Mouse (Mus musculus) stomach, embryonic 15.5 days (tissue): ENCODE data around the gene Akr1d1. TPM values are rescaled to one million over a fixed set of nuclear protein-coding genes. Genes with fewer than 3 reads are reported as not detected.

Experiments used
- ATAC-seq: fragments of 200-750 bp; cut with Nextera tagmentation; 2 replicates; pipeline ENCODE4 v1.8.0; 2017; ENCODE audit warnings: low read depth, moderate number of reproducible peaks, moderate TSS enrichment; ENCODE audit not compliant: insufficient read depth, low FRiP score
- H3K27ac ChIP-seq: fragments of 300-500 bp; sonication (generic); 2 replicates; pipeline ENCODE4 v1.5.1; 2015; ENCODE audit warnings: mild to moderate bottlenecking, inconsistent platforms
- H3K27me3 ChIP-seq: fragments of 300-500 bp; sonication (generic); replicated peaks from 2 replicates; pipeline ENCODE4 v1.6.1; 2015; ENCODE audit warnings: inconsistent platforms
- H3K36me3 ChIP-seq: fragments of 300-500 bp; sonication (generic); 2 replicates; pipeline ENCODE4 v1.6.1; 2015; ENCODE audit warnings: inconsistent platforms
- H3K4me1 ChIP-seq: fragments of 300-500 bp; sonication (generic); 2 replicates; pipeline ENCODE4 v1.6.1; 2015; ENCODE audit warnings: inconsistent platforms
- H3K4me2 ChIP-seq: fragments of 300-500 bp; sonication (generic); 2 replicates; pipeline ENCODE4 v1.6.1; 2015; ENCODE audit warnings: mild to moderate bottlenecking, inconsistent platforms
- H3K4me3 ChIP-seq: fragments of 300-500 bp; sonication (generic); replicated peaks from 2 replicates; pipeline ENCODE4 v1.5.1; 2015; ENCODE audit warnings: inconsistent platforms
- H3K9ac ChIP-seq: fragments of 300-500 bp; sonication (generic); 2 replicates; pipeline ENCODE4 v1.6.1; 2015; ENCODE audit warnings: inconsistent platforms
- H3K9me3 ChIP-seq: fragments of 300-500 bp; sonication (generic); 2 replicates; pipeline ENCODE4 v1.6.1; 2016; ENCODE audit warnings: inconsistent platforms
- WGBS: fragments of 180-500 bp; shearing (Covaris S2); methylation state at CpG from one replicate; pipeline ENCODE4 v1.1.7; 2015; 5-methylcytosine and 5-hydroxymethylcytosine counted together
- polyA plus RNA-seq: library from polyadenylated mRNA; unstranded; fragments of >200 nt; fragmentation: Nextera tagmentation; extraction: Ambion mirVana; gene quantifications from 2 replicates; pipeline ENCODE4 v1.2.1, GENCODE M21; 2015

Akr1d1 gene
- polyA plus RNA-seq, 1 experiment from 2014 or later: 0.44 TPM

DNA sequence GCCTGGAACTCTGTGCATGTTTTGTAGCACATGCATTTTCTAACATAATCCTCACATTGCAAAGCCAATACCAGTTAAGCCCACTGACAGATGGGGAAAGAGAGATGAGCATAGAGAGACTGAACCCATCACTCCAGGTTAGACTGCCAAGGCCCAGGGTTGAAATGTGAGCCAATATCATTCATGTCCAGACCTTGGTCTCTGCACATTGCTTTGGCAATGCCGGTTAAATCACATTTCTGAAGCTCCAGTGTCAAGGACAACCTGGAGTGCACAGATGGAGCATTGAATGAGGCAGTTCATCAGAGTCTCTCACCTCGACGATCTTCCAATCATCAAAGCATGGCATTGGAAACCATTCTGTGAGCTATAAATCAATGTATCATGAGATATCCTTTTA is 2.1 kb downstream of the Akr1d1 start:
- no peak for ATAC-seq
- Histone ChIP-seq H3K36me3 (no peaks in the 10 kb centered on the region), H3K27ac (no peak overlapping the region), H3K9ac (no peak overlapping the region), H3K4me3 (no peak overlapping the region), H3K27me3 (no peaks in the 10 kb centered on the region), H3K4me1 (no peaks in the 10 kb centered on the region), H3K9me3 (no peaks in the 10 kb centered on the region), H3K4me2 (no peak overlapping the region)
- 80% methylated on average over 3 of the region's 3 CpGs for WGBS

DNA sequence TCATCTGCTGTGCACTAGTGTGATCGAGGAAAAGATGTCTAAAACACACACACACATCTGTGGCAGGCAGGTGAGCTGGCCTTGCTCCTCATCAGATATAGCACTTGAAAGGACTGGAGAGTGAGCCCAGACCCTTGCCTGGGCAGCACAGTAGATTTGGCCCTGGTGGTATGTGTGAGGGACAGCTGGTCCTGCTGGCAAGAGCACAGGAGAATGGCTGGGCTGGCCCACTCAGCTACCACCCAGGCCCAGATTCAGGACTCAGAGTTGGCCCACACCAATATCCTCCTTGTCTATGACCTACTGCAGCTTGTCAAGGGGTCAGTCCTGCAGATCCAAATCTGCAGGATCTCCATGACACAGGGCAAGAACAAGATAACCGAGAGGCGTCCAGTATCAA is 6.9 kb downstream of the Akr1d1 start:
- Histone ChIP-seq H3K36me3 (no peaks in the 10 kb centered on the region), H3K9ac (no peak overlapping the region), H3K27me3 (no peaks in the 10 kb centered on the region), H3K4me3 (no peak overlapping the region), H3K4me2 (no peak overlapping the region), H3K4me1 (no peaks in the 10 kb centered on the region), H3K27ac (no peak overlapping the region), H3K9me3 (no peaks in the 10 kb centered on the region)
- 80% methylated on average over 3 of the region's 3 CpGs for WGBS
- ATAC-seq: no peak

DNA sequence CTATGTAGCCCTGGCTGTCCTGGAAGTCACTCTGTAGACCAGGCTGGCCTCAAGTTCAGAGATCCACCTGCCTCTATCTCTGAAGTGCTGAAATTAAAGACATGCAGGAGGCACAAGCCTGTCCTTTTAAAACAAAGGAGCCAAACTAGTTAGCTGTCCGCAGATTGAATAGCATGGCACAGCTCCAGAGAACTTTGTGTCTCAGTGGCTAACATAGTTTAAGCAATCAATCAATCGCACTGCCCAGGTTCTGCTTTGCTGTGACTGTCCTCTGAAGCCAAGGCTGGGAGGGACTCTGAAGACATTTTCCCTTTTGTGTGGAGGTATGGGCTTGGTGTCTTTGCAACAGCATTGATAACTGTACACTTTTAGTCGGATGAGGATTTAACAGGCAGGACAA is 7.8 kb downstream of the Akr1d1 start:
- 74% methylated on average over 3 of the region's 3 CpGs for WGBS
- no peaks in the 10 kb centered on the region for H3K9me3 ChIP-seq

DNA sequence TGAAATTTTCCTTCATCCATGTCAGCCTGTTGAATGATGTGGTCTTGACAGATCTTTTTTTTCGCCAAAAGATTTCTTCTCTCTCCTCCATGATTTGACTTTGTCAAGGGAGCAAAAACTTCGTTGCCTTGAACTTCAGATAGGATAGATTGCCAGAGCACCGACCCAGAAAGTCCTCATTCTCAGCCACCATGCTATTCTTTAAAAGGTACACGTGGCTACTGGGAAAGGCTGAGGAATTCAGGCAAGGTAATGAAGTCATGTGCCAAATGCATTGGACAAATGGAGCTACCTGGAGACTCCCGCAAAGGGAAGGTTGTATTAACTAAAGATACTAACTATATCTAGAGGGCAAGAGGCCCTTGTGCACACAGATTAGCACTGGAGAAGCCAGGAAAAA is 8.8 kb downstream of the Akr1d1 start:
- Histone ChIP-seq H3K9ac (no peak overlapping the region), H3K27ac (no peak overlapping the region), H3K4me3 (no peak overlapping the region), H3K4me1 (no peaks in the 10 kb centered on the region), H3K36me3 (no peaks in the 10 kb centered on the region), H3K9me3 (no peaks in the 10 kb centered on the region), H3K4me2 (no peak overlapping the region), H3K27me3 (no peaks in the 10 kb centered on the region)
- ATAC-seq: no peak
- WGBS: 74% methylated on average over 5 of the region's 5 CpGs

More for the DNA sequence above, 7.8 kb downstream of the Akr1d1 start:
- ATAC-seq: no peak
- Histone ChIP-seq H3K27me3 (no peaks in the 10 kb centered on the region), H3K36me3 (no peaks in the 10 kb centered on the region), H3K4me2 (no peak overlapping the region), H3K4me3 (no peak overlapping the region), H3K4me1 (no peaks in the 10 kb centered on the region), H3K9ac (no peak overlapping the region), H3K27ac (no peak overlapping the region)

- H3K4me1 ChIP-seq: no peaks in the 10 kb centered on the region
- H3K36me3 ChIP-seq: no peaks in the 10 kb centered on the region
- no peak for ATAC-seq
- 69% methylated on average over 9 of the region's 9 CpGs for WGBS
- no peak overlapping the region for H3K27ac ChIP-seq
- H3K4me2 ChIP-seq: no peak overlapping the region
- H3K27me3 ChIP-seq: no peaks in the 10 kb centered on the region
- no peak overlapping the region for H3K9ac ChIP-seq
- H3K4me3 ChIP-seq: no peak overlapping the region
- H3K9me3 ChIP-seq: no peaks in the 10 kb centered on the region
These were observed 9.4 kb downstream of the Akr1d1 start for GRCm38 (mm10) chr6:37539403-37539802.

DNA sequence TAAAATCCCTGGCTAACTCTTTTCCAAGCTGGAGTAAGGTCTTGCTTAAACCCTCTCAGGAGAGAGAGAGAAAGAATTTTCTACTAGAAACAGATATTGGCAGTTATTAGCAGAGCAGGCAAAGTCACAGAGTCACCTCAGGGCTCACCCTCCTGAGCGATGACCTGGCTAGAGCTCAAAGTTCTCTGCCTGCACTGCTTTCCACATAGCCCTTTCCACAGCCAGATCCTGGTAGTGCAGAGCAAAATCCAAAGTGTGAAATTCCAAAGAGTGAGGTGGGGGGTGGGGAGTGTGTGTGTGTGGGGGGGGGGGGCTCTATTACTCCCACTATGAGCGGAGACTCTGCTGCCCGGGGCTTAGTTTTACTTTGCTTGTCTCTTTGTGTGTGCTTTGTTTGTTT is 10.1 kb downstream of the Akr1d1 start:
- Histone ChIP-seq H3K27ac (no peak overlapping the region), H3K27me3 (no peaks in the 10 kb centered on the region), H3K9ac (no peak overlapping the region), H3K4me3 (no peak overlapping the region), H3K36me3 (no peaks in the 10 kb centered on the region), H3K4me2 (no peak overlapping the region), H3K4me1 (no peaks in the 10 kb centered on the region), H3K9me3 (no peaks in the 10 kb centered on the region)
- WGBS: 72% methylated on average over 3 of the region's 3 CpGs
- ATAC-seq: no peak

DNA sequence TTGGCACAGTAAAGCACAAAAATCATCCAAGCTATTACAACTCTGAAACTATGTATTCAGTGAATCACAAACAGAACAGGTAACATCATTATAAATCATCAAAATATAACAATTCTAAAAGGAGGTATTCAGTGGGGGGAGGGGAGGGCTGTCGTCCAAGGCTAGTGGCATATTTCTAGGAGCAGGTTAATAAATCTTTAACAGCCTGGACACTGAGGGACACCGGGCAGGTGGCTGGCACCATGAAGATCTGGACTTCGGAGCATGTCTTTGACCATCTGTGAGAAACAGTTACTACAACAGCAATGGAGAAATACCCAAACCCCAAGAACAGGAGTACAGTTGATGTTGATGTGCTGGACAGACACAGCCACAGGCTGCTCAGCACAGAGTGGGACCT is 11.2 kb downstream of the Akr1d1 start:
- 59% methylated on average over 3 of the region's 3 CpGs for WGBS
- no peak overlapping the region for H3K4me3 ChIP-seq
- no peaks in the 10 kb centered on the region for H3K4me1 ChIP-seq
- H3K9ac ChIP-seq: no peak overlapping the region
- no peak for ATAC-seq
- H3K27me3 ChIP-seq: no peaks in the 10 kb centered on the region
- H3K36me3 ChIP-seq: no peaks in the 10 kb centered on the region
- no peak overlapping the region for H3K4me2 ChIP-seq
- no peaks in the 10 kb centered on the region for H3K9me3 ChIP-seq
- H3K27ac ChIP-seq: no peak overlapping the region

GRCm38 (mm10) chr6:37542145-37542544 is 12.2 kb downstream of the Akr1d1 start:
- 89% methylated on average over 3 of the region's 3 CpGs for WGBS

DNA sequence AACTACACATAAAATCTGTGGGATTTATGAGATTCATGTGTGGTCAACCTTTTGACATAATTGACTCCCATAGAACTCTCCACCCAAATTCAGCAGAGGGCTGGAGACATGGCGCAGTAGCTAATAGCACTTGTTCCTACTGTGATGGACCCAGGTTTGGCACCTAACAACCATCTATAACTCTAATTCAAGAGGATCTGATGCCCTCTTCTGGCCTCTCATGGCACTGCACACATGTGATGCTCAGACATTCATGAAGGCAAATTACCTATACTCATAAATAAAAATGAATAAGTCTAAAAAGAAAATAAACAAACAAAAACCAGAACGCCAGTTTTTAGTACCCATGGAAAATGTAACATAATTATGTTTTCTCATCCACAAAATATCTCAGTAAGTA is 22.8 kb downstream of the Akr1d1 start:
- H3K4me1 ChIP-seq: no peaks in the 10 kb centered on the region
- ATAC-seq: no peak
- H3K36me3 ChIP-seq: no peaks in the 10 kb centered on the region
- H3K9me3 ChIP-seq: no peaks in the 10 kb centered on the region
- 82% methylated on average over 2 of the region's 2 CpGs for WGBS
- no peak overlapping the region for H3K27ac ChIP-seq
- no peak overlapping the region for H3K4me2 ChIP-seq
- H3K4me3 ChIP-seq: no peak overlapping the region
- H3K27me3 ChIP-seq: no peaks in the 10 kb centered on the region
- H3K9ac ChIP-seq: no peak overlapping the region

More at GRCm38 (mm10) chr6:37542145-37542544, 12.2 kb downstream of the Akr1d1 start:
- Histone ChIP-seq H3K27ac (no peak overlapping the region), H3K27me3 (no peaks in the 10 kb centered on the region), H3K4me2 (no peak overlapping the region), H3K9ac (no peak overlapping the region), H3K4me3 (no peak overlapping the region), H3K9me3 (no peaks in the 10 kb centered on the region), H3K4me1 (no peaks in the 10 kb centered on the region), H3K36me3 (no peaks in the 10 kb centered on the region)
- ATAC-seq: no peak

DNA sequence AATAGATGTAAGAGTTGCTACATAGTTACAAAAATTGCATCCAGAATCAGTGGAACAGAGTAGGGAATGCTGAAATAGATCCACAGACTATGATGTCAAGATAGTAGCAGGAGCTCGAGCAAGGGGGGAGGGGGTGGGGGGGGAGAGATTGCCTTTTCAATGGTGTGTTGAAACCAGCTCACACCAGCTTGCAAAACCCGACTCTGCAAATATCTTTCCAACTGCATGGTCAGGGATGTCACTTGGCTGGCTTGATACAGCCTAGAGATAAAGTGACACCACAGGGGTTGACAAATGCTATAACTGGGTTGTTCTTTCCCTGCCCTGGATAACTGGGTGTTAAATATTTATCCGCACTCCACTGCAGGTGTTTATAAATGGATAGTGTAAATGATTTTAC is 24.0 kb downstream of the Akr1d1 start:
- WGBS: 64% methylated on average over 3 of the region's 3 CpGs
- no peaks in the 10 kb centered on the region for H3K9me3 ChIP-seq
- no peak for ATAC-seq
- H3K4me1 ChIP-seq: no peaks in the 10 kb centered on the region
- no peak overlapping the region for H3K4me2 ChIP-seq
- no peaks in the 10 kb centered on the region for H3K36me3 ChIP-seq
- H3K27ac ChIP-seq: no peak overlapping the region
- no peak overlapping the region for H3K4me3 ChIP-seq
- H3K27me3 ChIP-seq: no peaks in the 10 kb centered on the region
- H3K9ac ChIP-seq: no peak overlapping the region

- no peaks in the 10 kb centered on the region for H3K36me3 ChIP-seq
- no peaks in the 10 kb centered on the region for H3K27me3 ChIP-seq
- 80% methylated on average over 1 of the region's 1 CpGs for WGBS
- no peaks in the 10 kb centered on the region for H3K4me1 ChIP-seq
- H3K4me2 ChIP-seq: no peak overlapping the region
- no peaks in the 10 kb centered on the region for H3K9me3 ChIP-seq
- H3K9ac ChIP-seq: no peak overlapping the region
- H3K4me3 ChIP-seq: no peak overlapping the region
- no peak overlapping the region for H3K27ac ChIP-seq
- ATAC-seq: no peak
These were observed 24.4 kb downstream of the Akr1d1 start for GRCm38 (mm10) chr6:37554327-37554726.

- no peaks in the 10 kb centered on the region for H3K4me1 ChIP-seq
- H3K27ac ChIP-seq: no peak overlapping the region
- ATAC-seq: no peak
- H3K4me3 ChIP-seq: no peak overlapping the region
- H3K36me3 ChIP-seq: no peaks in the 10 kb centered on the region
- H3K9me3 ChIP-seq: no peaks in the 10 kb centered on the region
- no peaks in the 10 kb centered on the region for H3K27me3 ChIP-seq
- whole genome bisulfite sequencing: 74% methylated on average over 3 of the region's 3 CpGs
- no peak overlapping the region for H3K9ac ChIP-seq
- H3K4me2 ChIP-seq: no peak overlapping the region
These were observed 33.9 kb downstream of the Akr1d1 start for GRCm38 (mm10) chr6:37563861-37564260.

DNA sequence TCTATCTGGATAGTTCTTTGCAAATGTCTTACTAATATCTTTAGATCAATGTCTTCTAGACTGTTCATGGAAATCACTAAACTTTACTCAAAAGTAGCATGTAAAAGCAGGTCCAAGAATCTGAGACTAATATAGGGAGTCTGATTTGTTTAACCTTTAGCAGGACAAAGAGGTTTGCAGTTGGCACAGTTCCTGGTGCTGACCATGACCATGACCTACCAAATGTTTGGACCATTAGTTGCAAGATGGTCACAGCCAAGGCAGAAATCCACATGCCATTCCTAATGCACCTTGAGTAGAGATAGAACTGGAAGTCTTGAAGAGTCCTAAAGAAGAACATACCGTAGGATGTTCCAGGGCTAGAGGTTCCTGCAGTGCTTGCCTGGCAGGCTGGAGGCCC is 37.4 kb downstream of the Akr1d1 start:
- no peaks in the 10 kb centered on the region for H3K4me1 ChIP-seq
- H3K27me3 ChIP-seq: no peaks in the 10 kb centered on the region
- no peaks in the 10 kb centered on the region for H3K36me3 ChIP-seq
- no peak for ATAC-seq
- H3K4me2 ChIP-seq: no peak overlapping the region
- H3K9ac ChIP-seq: no peak overlapping the region
- WGBS: 90% methylated on average over 1 of the region's 1 CpGs
- H3K27ac ChIP-seq: no peak overlapping the region
- H3K4me3 ChIP-seq: no peak overlapping the region
- no peaks in the 10 kb centered on the region for H3K9me3 ChIP-seq
